10 mouse cellular contexts compared by ENCODE assay signal in genomic region chr5:113135513-113135912, GRCm38 (mm10). TPM values are rescaled to one million over a fixed set of nuclear protein-coding genes. Genes with fewer than 3 reads are reported as not detected.
DNase-seq lines count a peak whose midpoint lies in the region; ATAC-seq and TF ChIP-seq lines count a peak whose summit lies in the region.
"Had no signal": no experiment of that assay in that cellular context is flagged by ENCODE, and none has a peak within 500 bp of the region (broad histone marks: within the 10 kb centered on the region; RNA-seq: fewer than 3 reads in every experiment).

No protein-coding gene starts in this region.

- H3K27me3 ChIP-seq in kidney, postnatal 0 days (ENCODE audit: insufficient read depth, low read length): no peaks in the 10 kb centered on the region
- no peaks in the 10 kb centered on the region for H3K27me3 ChIP-seq in kidney, adult 2 months (replicated peaks; ENCODE audit: control insufficient read depth, insufficient read depth, low read length)
- peaks cover 15% of the 10 kb centered on the region for H3K27me3 ChIP-seq in embryonic facial prominence, embryonic 14.5 days (replicated peaks; ENCODE audit: control insufficient read depth, insufficient read depth, low read length)
- H3K27me3 ChIP-seq in heart, embryonic 14.5 days (ENCODE audit: control insufficient read depth, insufficient read depth, low read length): no peaks in the 10 kb centered on the region
- H3K27me3 ChIP-seq in liver, embryonic 15.5 days: peaks cover 28% of the 10 kb centered on the region

- no peak for DNase-seq in kidney, postnatal 0 days (ENCODE audit: low spot score)
- no peak for DNase-seq in kidney, adult 2 months
- DNase-seq in embryonic facial prominence, embryonic 14.5 days (ENCODE audit: low spot score): no peak
- no peak for DNase-seq in thymus, postnatal 10 days (ENCODE audit: low spot score in 2 of 2)
- no peak for DNase-seq in spleen, adult 18-20 months
- no peak for DNase-seq in thymus, postnatal 0 days (ENCODE audit: low spot score)
- DNase-seq: cerebellum, postnatal 25 days; gastrocnemius, postnatal 25 days had no signal

- TF ChIP-seq CTCF in kidney, postnatal 0 days (IDR thresholded peaks at IDR 0.05; ENCODE audit: low read depth): no peak
- no peak for TF ChIP-seq CTCF in kidney, adult 2 months (conservative IDR thresholded peaks at IDR 0.05; ENCODE audit: insufficient read depth, insufficient read length, low read depth, low read length)

- no peak overlapping the region for H3K4me3 ChIP-seq in kidney, postnatal 0 days (replicated peaks; ENCODE audit: low read depth, low read length)
- no peak overlapping the region for H3K4me3 ChIP-seq in kidney, adult 2 months (ENCODE audit: insufficient read depth, low read depth, low read length)
- H3K4me3 ChIP-seq in embryonic facial prominence, embryonic 14.5 days (ENCODE audit: low read depth, low read length): peak overlapping the region; percentile 47
- peak overlapping the region; percentile 66 to 81 for H3K4me3 ChIP-seq in heart, embryonic 14.5 days (ENCODE audit: control insufficient read depth in 1 of 2, insufficient read depth in 1 of 2, low read depth in 1 of 2, low read length in 2 of 2)
- no peak overlapping the region for H3K4me3 ChIP-seq in liver, embryonic 15.5 days (replicated peaks)

- H3K4me2 ChIP-seq in kidney, postnatal 0 days (ENCODE audit: low read length): peak overlapping the region; percentile 25
- H3K4me2 ChIP-seq in embryonic facial prominence, embryonic 14.5 days (ENCODE audit: low read depth, low read length): peak overlapping the region; percentile 85
- H3K4me2 ChIP-seq in heart, embryonic 14.5 days (ENCODE audit: low read length): peak overlapping the region; percentile 91
- H3K4me2 ChIP-seq in liver, embryonic 15.5 days: peak overlapping the region; percentile 39

- TF ChIP-seq POLR2A in kidney, adult 2 months (IDR thresholded peaks at IDR 0.05; ENCODE audit: low read depth, low read length): no peak

- 0 out of 2 replicates have a peak overlapping the region, but pooled peaks have one; percentile 18 for H3K9ac ChIP-seq in kidney, postnatal 0 days (ENCODE audit: low read depth, low read length)
- H3K9ac ChIP-seq in embryonic facial prominence, embryonic 14.5 days (ENCODE audit: low read depth, low read length): peak overlapping the region; percentile 3; the same call in 1 of the 2 replicates
- peak overlapping the region; percentile 96 for H3K9ac ChIP-seq in heart, embryonic 14.5 days (ENCODE audit: low read length)
- H3K9ac ChIP-seq in liver, embryonic 15.5 days: no peak overlapping the region

- peak overlapping the region; percentile 8; the same call in 1 of the 2 replicates for H3K27ac ChIP-seq in kidney, postnatal 0 days
- no peak overlapping the region for H3K27ac ChIP-seq in kidney, adult 2 months (ENCODE audit: insufficient read depth, low read depth, low read length)
- H3K27ac ChIP-seq in embryonic facial prominence, embryonic 14.5 days (replicated peaks; ENCODE audit: low read depth, low read length): peak overlapping the region; percentile 63
- peak overlapping the region; percentile 91 to 98 for H3K27ac ChIP-seq in heart, embryonic 14.5 days (replicated peaks in 1 of 2; ENCODE audit: control insufficient read depth in 1 of 2, insufficient read depth in 1 of 2, low read depth in 2 of 2, low read length in 2 of 2)
- no peak overlapping the region for H3K27ac ChIP-seq in liver, embryonic 15.5 days (replicated peaks)

- H3K36me3 ChIP-seq in kidney, postnatal 0 days (ENCODE audit: insufficient read depth, low read length): no peaks in the 10 kb centered on the region
- no peaks in the 10 kb centered on the region for H3K36me3 ChIP-seq in kidney, adult 2 months (ENCODE audit: control insufficient read depth, insufficient read depth, low read length)
- H3K36me3 ChIP-seq in embryonic facial prominence, embryonic 14.5 days (ENCODE audit: control insufficient read depth, insufficient read depth, low read length): no peaks in the 10 kb centered on the region
- peaks cover 21% of the 10 kb centered on the region for H3K36me3 ChIP-seq in heart, embryonic 14.5 days (ENCODE audit: control insufficient read depth, insufficient read depth, low read length)
- H3K36me3 ChIP-seq in liver, embryonic 15.5 days (replicated peaks): no peaks in the 10 kb centered on the region

- no peak for ATAC-seq in kidney, postnatal 0 days (replicated peaks; ENCODE audit: low FRiP score, low read depth)
- ATAC-seq in embryonic facial prominence, embryonic 14.5 days (ENCODE audit: low read depth): no peak
- 0 out of 2 replicates have a peak, but pooled peaks have one; percentile 14 for ATAC-seq in heart, embryonic 14.5 days (ENCODE audit: insufficient number of reproducible peaks, insufficient read depth, low FRiP score, low read depth)
- ATAC-seq in liver, embryonic 15.5 days (ENCODE audit: insufficient read depth): no peak

- H3K9me3 ChIP-seq in kidney, postnatal 0 days (replicated peaks; ENCODE audit: low read length): no peaks in the 10 kb centered on the region
- H3K9me3 ChIP-seq in embryonic facial prominence, embryonic 14.5 days (ENCODE audit: control insufficient read depth, low read length): no peaks in the 10 kb centered on the region
- peaks cover 2% of the 10 kb centered on the region; the same call in 1 of the 2 replicates for H3K9me3 ChIP-seq in heart, embryonic 14.5 days (ENCODE audit: control insufficient read depth, low read length)
- no peaks in the 10 kb centered on the region for H3K9me3 ChIP-seq in liver, embryonic 15.5 days (replicated peaks)

- H3K4me1 ChIP-seq in kidney, postnatal 0 days (replicated peaks; ENCODE audit: insufficient read depth, low read length): peaks cover 22% of the 10 kb centered on the region; the same call in 1 of the 2 replicates
- H3K4me1 ChIP-seq in kidney, adult 2 months (ENCODE audit: control insufficient read depth, insufficient read depth, low read length): no peaks in the 10 kb centered on the region
- H3K4me1 ChIP-seq in embryonic facial prominence, embryonic 14.5 days (ENCODE audit: control insufficient read depth, insufficient read depth, low read length): peaks cover 15% of the 10 kb centered on the region; the same call in 1 of the 2 replicates
- H3K4me1 ChIP-seq in heart, embryonic 14.5 days (ENCODE audit: control insufficient read depth in 2 of 2, insufficient read depth in 2 of 2, low read length in 2 of 2): peaks cover 40 to 60% of the 10 kb centered on the region in 2 experiments
- H3K4me1 ChIP-seq in liver, embryonic 15.5 days (replicated peaks): peaks cover 54% of the 10 kb centered on the region

- WGBS in kidney, postnatal 0 days: 20% methylated on average over 10 of the region's 10 CpGs
- WGBS in kidney, adult 2 months: 41% methylated on average over 10 of the region's 10 CpGs
- WGBS in embryonic facial prominence, embryonic 14.5 days: 35% methylated on average over 10 of the region's 10 CpGs
- 14% methylated on average over 10 of the region's 10 CpGs for WGBS in heart, embryonic 14.5 days
- WGBS in liver, embryonic 15.5 days (ENCODE audit: insufficient replicate concordance): 12% methylated on average over 10 of the region's 10 CpGs

RNA-seq across cellular contexts. Expression of gene Crybb3, which starts 54.1 kb away (rescaled TPM):
- 0.71 and 1.1 TPM in 2 replicates for polyA plus RNA-seq in kidney, postnatal 0 days (2015; fragmentation: Nextera tagmentation; extraction: Ambion mirVana)
- polyA plus RNA-seq in kidney, adult 2 months (2012; rRNA removed): 1.5 and 2.8 TPM in 2 replicates
- polyA plus RNA-seq in embryonic facial prominence, embryonic 14.5 days (2014; fragmentation: Nextera tagmentation; extraction: Ambion mirVana): 2.1 and 2.3 TPM in 2 replicates
- polyA plus RNA-seq in heart, embryonic 14.5 days (2014; fragmentation: Nextera tagmentation; extraction: Ambion mirVana): 0.91 and 1.1 TPM in 2 replicates
- 0.18 TPM in 1 of 2 replicates, not detected in the other for polyA plus RNA-seq in liver, embryonic 15.5 days (2015; fragmentation: Nextera tagmentation; extraction: Ambion mirVana)
- 1.0 and 1.2 TPM in 2 replicates for polyA plus RNA-seq in thymus, postnatal 0 days (2015; fragmentation: Nextera tagmentation; extraction: Ambion mirVana)

Comparison
In these comparisons a context has a peak if more than half of its experiments do, and no peak if none do; other contexts are left out.
1. H3K27ac ChIP-seq: peak in kidney, postnatal 0 days (single experiment), embryonic facial prominence, embryonic 14.5 days (single experiment) and heart, embryonic 14.5 days (2 of 2); none in kidney, adult 2 months (single experiment) and liver, embryonic 15.5 days (single experiment).
2. H3K4me2 ChIP-seq: peak in every context shown above with its lines; median percentile 91 in heart, embryonic 14.5 days; 85 in embryonic facial prominence, embryonic 14.5 days; 39 in liver, embryonic 15.5 days; 25 in kidney, postnatal 0 days.
3. H3K4me3 ChIP-seq: peak in embryonic facial prominence, embryonic 14.5 days (single experiment) and heart, embryonic 14.5 days (2 of 2); none in kidney, postnatal 0 days (single experiment), kidney, adult 2 months (single experiment) and liver, embryonic 15.5 days (single experiment).